Mouse (Mus musculus) C2C12 (cell line): ENCODE measurements at regions not wholly inside any gene's neighbourhood (a gene's known extent, or its start where the extent isn't known, plus 50 kb on each side); places are given as distances from the start of the nearest gene placed in this dataset.

Experiments used
- CTCF ChIP-seq: IDR thresholded peaks from one replicate; pipeline ENCODE4 v1.5.1; 2011; ENCODE audit not compliant: control insufficient read depth, insufficient read depth, insufficient read length
- FOSL1 ChIP-seq: IDR thresholded peaks from one replicate; pipeline ENCODE4 v1.8.0; 2011; ENCODE audit warnings: mild to moderate bottlenecking, low read length; ENCODE audit not compliant: poor library complexity, insufficient read depth, severe bottlenecking
- MAX ChIP-seq: IDR thresholded peaks from one replicate; pipeline ENCODE4 v1.6.1; 2011; ENCODE audit warnings: mild to moderate bottlenecking, control low read depth
- MYOD1 ChIP-seq: IDR thresholded peaks from one replicate; pipeline ENCODE4 v1.6.1; 2011; ENCODE audit warnings: low read depth; ENCODE audit not compliant: control insufficient read depth, insufficient read length
- MYOG ChIP-seq: IDR thresholded peaks from one replicate; pipeline ENCODE4 v1.6.1; 2011; ENCODE audit not compliant: control insufficient read depth, insufficient read length; ENCODE audit errors: extremely low read depth
- USF1 ChIP-seq: IDR thresholded peaks from one replicate; pipeline ENCODE4 v1.6.1; 2011; ENCODE audit warnings: low read depth, mild to moderate bottlenecking, control low read depth, moderate library complexity

GRCm38 (mm10) chr13:31327511-31327951 is 228.4 kb upstream of the Foxq1 start:
- TF ChIP-seq CTCF (no peak), MYOD1 (no peak), MYOG (no peak), USF1 (no peak), MAX (no peak), FOSL1 (no peak)
